ENCODE assay signal across 8 mouse cellular contexts in genomic region chr7:31149751-31150565, GRCm38 (mm10). TPM values are rescaled to one million over a fixed set of nuclear protein-coding genes. Genes with fewer than 3 reads are reported as not detected.
DNase-seq lines count a peak whose midpoint lies in the region; ATAC-seq and TF ChIP-seq lines count a peak whose summit lies in the region.

No protein-coding gene starts in this region.

- peak overlapping the region; percentile 99 for H3K27ac ChIP-seq in heart, adult 2 months
- peak overlapping the region; percentile 35 for H3K27ac ChIP-seq in brown adipose tissue, adult 24 weeks (replicated peaks; ENCODE audit: low read depth, low read length)
- peak overlapping the region; percentile 96 for H3K27ac ChIP-seq in hindbrain, embryonic 11.5 days (ENCODE audit: low read depth, low read length)
- H3K27ac ChIP-seq in midbrain, embryonic 10.5 days (replicated peaks), result peak overlapping the region; percentile 97

- intact Hi-C loops in heart, adult 2 months (cut with DNase I), result no loop called here

- H3K9ac ChIP-seq in heart, adult 2 months (ENCODE audit: low read depth, low read length), result peak overlapping the region; percentile 99
- peak overlapping the region; percentile 91 for H3K9ac ChIP-seq in hindbrain, embryonic 11.5 days (ENCODE audit: low read depth, low read length)

- no peak for DNase-seq in heart, adult 2 months
- no peak for DNase-seq in heart, adult 9 months (ENCODE audit: low spot score in 2 of 2)
- DNase-seq in A20 (ENCODE audit: low read depth, low spot score), result peak; percentile 74
- peak; percentile 68 for DNase-seq in hindbrain, embryonic 11.5 days (ENCODE audit: low spot score)
- peak; percentile 45 for DNase-seq in midbrain, embryonic 10.5 days (ENCODE audit: low spot score)
- peak; percentile 54 for DNase-seq in thymus, postnatal 14 days
- no peak for DNase-seq in yolk sac, embryonic 10.5 days (ENCODE audit: low spot score)

- H3K27me3 ChIP-seq in heart, adult 2 months (ENCODE audit: control insufficient read depth, insufficient read depth, low read length), result no peaks in the 10 kb centered on the region
- H3K27me3 ChIP-seq in hindbrain, embryonic 11.5 days (ENCODE audit: control insufficient read depth, insufficient read depth, low read length), result no peaks in the 10 kb centered on the region
- no peaks in the 10 kb centered on the region for H3K27me3 ChIP-seq in midbrain, embryonic 10.5 days (ENCODE audit: low read depth, poor library complexity, severe bottlenecking)

- H3K36me3 ChIP-seq in heart, adult 2 months (ENCODE audit: control insufficient read depth, insufficient read depth, low read length), result no peaks in the 10 kb centered on the region
- no peaks in the 10 kb centered on the region for H3K36me3 ChIP-seq in hindbrain, embryonic 11.5 days (ENCODE audit: control insufficient read depth, insufficient read depth, low read length)
- peaks cover 27% of the 10 kb centered on the region for H3K36me3 ChIP-seq in midbrain, embryonic 10.5 days

- peak overlapping the region; percentile 65 for H3K4me2 ChIP-seq in hindbrain, embryonic 11.5 days (replicated peaks; ENCODE audit: low read depth, low read length)

- peak overlapping the region; percentile 84 for H3K4me3 ChIP-seq in heart, adult 2 months
- H3K4me3 ChIP-seq in brown adipose tissue, adult 24 weeks (ENCODE audit: insufficient read depth, low read depth, low read length), result peak overlapping the region; percentile 63
- peak overlapping the region; percentile 89 for H3K4me3 ChIP-seq in hindbrain, embryonic 11.5 days (ENCODE audit: low read depth, low read length)
- H3K4me3 ChIP-seq in midbrain, embryonic 10.5 days, result peak overlapping the region; percentile 70

- no peak for TF ChIP-seq EP300 in heart, adult 2 months (IDR thresholded peaks at IDR 0.05; ENCODE audit: insufficient read depth, low read depth, low read length)

- peaks cover 11% of the 10 kb centered on the region for H3K79me2 ChIP-seq in heart, adult 2 months (replicated peaks; ENCODE audit: control insufficient read depth, insufficient read depth, low read length)

- H3K4me1 ChIP-seq in heart, adult 2 months (ENCODE audit: control insufficient read depth, insufficient read depth, low read length), result peaks cover 18% of the 10 kb centered on the region
- H3K4me1 ChIP-seq in brown adipose tissue, adult 24 weeks (ENCODE audit: control insufficient read depth, insufficient read depth, insufficient read length, low read length), result peaks cover 15% of the 10 kb centered on the region
- H3K4me1 ChIP-seq in hindbrain, embryonic 11.5 days (replicated peaks; ENCODE audit: control insufficient read depth, insufficient read depth, low read length), result 0 out of 2 replicates have a peak, but pooled peaks cover 7% of the 10 kb centered on the region
- peaks cover 42% of the 10 kb centered on the region for H3K4me1 ChIP-seq in midbrain, embryonic 10.5 days

- ATAC-seq in hindbrain, embryonic 11.5 days (ENCODE audit: low FRiP score), result peak; percentile 11

- no peak for TF ChIP-seq POLR2A in heart, adult 2 months (IDR thresholded peaks at IDR 0.05; ENCODE audit: insufficient read depth, low read depth, low read length)

- no peak for TF ChIP-seq CTCF in heart, adult 2 months (IDR thresholded peaks at IDR 0.05)

- WGBS in heart, adult 2 months, result 3% methylated on average over 20 of the region's 20 CpGs
- 3% methylated on average over 19 of the region's 20 CpGs for WGBS in hindbrain, embryonic 11.5 days
- 5% methylated on average over 20 of the region's 20 CpGs for WGBS in midbrain, embryonic 10.5 days

- no peaks in the 10 kb centered on the region for H3K9me3 ChIP-seq in hindbrain, embryonic 11.5 days (ENCODE audit: control insufficient read depth, low read length)
- 0 out of 2 replicates have a peak, but pooled peaks cover 5% of the 10 kb centered on the region for H3K9me3 ChIP-seq in midbrain, embryonic 10.5 days (replicated peaks)

RNA-seq across cellular contexts. Expression of gene Gramd1a, which starts 5.7 kb away (rescaled TPM):
- total RNA-seq in heart, adult 2 months (2021), result 10 to 100 TPM; 27.9 to 33.7 TPM
- 49.2 and 64.3 TPM in 2 replicates for polyA plus RNA-seq in heart, adult 2 months (2012; rRNA removed)
- 24.7 and 34.9 TPM in 2 replicates for polyA plus RNA-seq in brown adipose tissue, adult 24 weeks (2012; ENCODE audit: insufficient read depth, insufficient read length, missing spikeins)
- 120 and 125 TPM in 2 replicates for polyA plus RNA-seq in hindbrain, embryonic 11.5 days (2014; fragmentation: Nextera tagmentation; extraction: Ambion mirVana)
- 90.0 and 120 TPM in 2 replicates for polyA plus RNA-seq in midbrain, embryonic 10.5 days (2016; fragmentation: Nextera tagmentation; extraction: Ambion mirVana)

RNA-seq across cellular contexts. Expression of gene Scn1b, which starts 23.2 kb away (rescaled TPM):
- total RNA-seq in heart, adult 2 months (2021), result 10 to 100 TPM; 31.8 to 32.5 TPM
- polyA plus RNA-seq in heart, adult 2 months (2012; rRNA removed), result 39.7 and 41.9 TPM in 2 replicates
- 25.9 and 30.4 TPM in 2 replicates for polyA plus RNA-seq in brown adipose tissue, adult 24 weeks (2012; ENCODE audit: insufficient read depth, insufficient read length, missing spikeins)
- polyA plus RNA-seq in hindbrain, embryonic 11.5 days (2014; fragmentation: Nextera tagmentation; extraction: Ambion mirVana), result 0.60 and 0.86 TPM in 2 replicates
- 0.55 and 0.80 TPM in 2 replicates for polyA plus RNA-seq in midbrain, embryonic 10.5 days (2016; fragmentation: Nextera tagmentation; extraction: Ambion mirVana)

RNA-seq across cellular contexts. Expression of gene Hpn, which starts 34.9 kb away (rescaled TPM):
- total RNA-seq in heart, adult 2 months (2021), result 1 to 10 TPM; 1.7 to 2.6 TPM
- 2.8 and 5.1 TPM in 2 replicates for polyA plus RNA-seq in heart, adult 2 months (2012; rRNA removed)
- not detected in 2 replicates for polyA plus RNA-seq in brown adipose tissue, adult 24 weeks (2012; ENCODE audit: insufficient read depth, insufficient read length, missing spikeins)
- 0.56 and 1.4 TPM in 2 replicates for polyA plus RNA-seq in hindbrain, embryonic 11.5 days (2014; fragmentation: Nextera tagmentation; extraction: Ambion mirVana)
- polyA plus RNA-seq in midbrain, embryonic 10.5 days (2016; fragmentation: Nextera tagmentation; extraction: Ambion mirVana), result 1.00 and 1.5 TPM in 2 replicates

Comparison
In these comparisons a context has a peak if more than half of its experiments do, and no peak if none do; other contexts are left out.
1. DNase-seq: peak in A20 (single experiment), hindbrain, embryonic 11.5 days (single experiment), midbrain, embryonic 10.5 days (single experiment) and thymus, postnatal 14 days (single experiment); none in heart, adult 2 months (0 of 2), heart, adult 9 months (0 of 2) and yolk sac, embryonic 10.5 days (single experiment).
2. H3K27ac ChIP-seq: peak in every context shown above with its lines; median percentile 99 in heart, adult 2 months; 97 in midbrain, embryonic 10.5 days; 96 in hindbrain, embryonic 11.5 days; 35 in brown adipose tissue, adult 24 weeks.
3. RNA of gene Scn1b, which starts 23.2 kb away (polyA plus RNA-seq): 39.7 to 41.9 TPM in heart, adult 2 months and 25.9 to 30.4 TPM in brown adipose tissue, adult 24 weeks; 0.55 to 0.80 TPM in midbrain, embryonic 10.5 days and 0.60 to 0.86 TPM in hindbrain, embryonic 11.5 days; every median in the first group is over 10 times any median in the second.
4. Peak in every context shown above with its lines, with median percentiles within 50 percentile points of each other: H3K4me3 ChIP-seq.